Mouse (Mus musculus) thymus, postnatal 14 days (tissue): Measurements from ENCODE around the gene Wfdc3.
"Not testable (repeated sequence)": the region's sequence is repeated elsewhere in the genome, so short reads cannot be mapped to it uniquely, and the experiment has no call there.

Source experiments
- DNase-seq: peaks from one replicate; pipeline ENCODE4 v3.0.0; 2021

The Wfdc3 gene

GRCm38 (mm10) chr2:164735446-164735845, 10.3 kb downstream of the Wfdc3 start:
- no peak for DNase-seq

GRCm38 (mm10) chr2:164734839-164735238, 10.9 kb downstream of the Wfdc3 start:
- no peak for DNase-seq

GRCm38 (mm10) chr2:164733259-164733658, 12.5 kb downstream of the Wfdc3 start:
- no peak for DNase-seq

- DNase-seq, result no peak
Observed at GRCm38 (mm10) chr2:164731719-164732118, 14.0 kb downstream of the Wfdc3 start.

GRCm38 (mm10) chr2:164725895-164726619, 19.7 kb downstream of the Wfdc3 start:
- DNase-seq, result peak; percentile 70

- DNase-seq, result no peak
Observed at GRCm38 (mm10) chr2:164723276-164723675, 22.5 kb downstream of the Wfdc3 start.

GRCm38 (mm10) chr2:164716194-164716786, 29.4 kb downstream of the Wfdc3 start:
- DNase-seq, result not testable (repeated sequence)

GRCm38 (mm10) chr2:164715005-164715404, 30.7 kb downstream of the Wfdc3 start, which contains the start of gene Spint5:
Gene Spint5 (plus strand): TSS chr2:164715305.
- DNase-seq, result no peak

- no peak for DNase-seq
Observed at GRCm38 (mm10) chr2:164705991-164706390, 39.7 kb downstream of the Wfdc3 start.

GRCm38 (mm10) chr2:164705328-164705727, 40.4 kb downstream of the Wfdc3 start:
- DNase-seq, result no peak

GRCm38 (mm10) chr2:164704235-164704634, 41.5 kb downstream of the Wfdc3 start:
- no peak for DNase-seq

GRCm38 (mm10) chr2:164701761-164702160, 44.0 kb downstream of the Wfdc3 start:
- no peak for DNase-seq

- DNase-seq, result no peak
Observed at GRCm38 (mm10) chr2:164700959-164701358, 44.8 kb downstream of the Wfdc3 start.

- no peak for DNase-seq
Observed at GRCm38 (mm10) chr2:164698201-164698600, 47.5 kb downstream of the Wfdc3 start, which contains the start of gene Spint4. Gene Spint4 (plus strand): TSS chr2:164698501.

GRCm38 (mm10) chr2:164684807-164685206, 60.9 kb downstream of the Wfdc3 start, which contains the start of gene Wfdc13:
Gene Wfdc13 (plus strand): TSS chr2:164685107.
- DNase-seq, result no peak
